Mouse (Mus musculus) C2C12 (cell line): ENCODE data around the gene Sppl3.

Experiments used
- CEBPB ChIP-seq: IDR thresholded peaks from one replicate; pipeline ENCODE4 v1.6.1; 2011; ENCODE audit warnings: low read depth, mild to moderate bottlenecking, control low read depth, moderate library complexity
- CTCF ChIP-seq: IDR thresholded peaks from one replicate; pipeline ENCODE4 v1.5.1; 2011; ENCODE audit not compliant: control insufficient read depth, insufficient read depth, insufficient read length
- MAX ChIP-seq: IDR thresholded peaks from one replicate; pipeline ENCODE4 v1.6.1; 2011; ENCODE audit warnings: mild to moderate bottlenecking, control low read depth
- MYOD1 ChIP-seq: IDR thresholded peaks from one replicate; pipeline ENCODE4 v1.6.1; 2011; ENCODE audit warnings: low read depth; ENCODE audit not compliant: control insufficient read depth, insufficient read length
- MYOG ChIP-seq: IDR thresholded peaks from one replicate; pipeline ENCODE4 v1.6.1; 2011; ENCODE audit not compliant: control insufficient read depth, insufficient read length; ENCODE audit errors: extremely low read depth
- USF1 ChIP-seq: IDR thresholded peaks from one replicate; pipeline ENCODE4 v1.6.1; 2011; ENCODE audit warnings: low read depth, mild to moderate bottlenecking, control low read depth, moderate library complexity

DNA sequence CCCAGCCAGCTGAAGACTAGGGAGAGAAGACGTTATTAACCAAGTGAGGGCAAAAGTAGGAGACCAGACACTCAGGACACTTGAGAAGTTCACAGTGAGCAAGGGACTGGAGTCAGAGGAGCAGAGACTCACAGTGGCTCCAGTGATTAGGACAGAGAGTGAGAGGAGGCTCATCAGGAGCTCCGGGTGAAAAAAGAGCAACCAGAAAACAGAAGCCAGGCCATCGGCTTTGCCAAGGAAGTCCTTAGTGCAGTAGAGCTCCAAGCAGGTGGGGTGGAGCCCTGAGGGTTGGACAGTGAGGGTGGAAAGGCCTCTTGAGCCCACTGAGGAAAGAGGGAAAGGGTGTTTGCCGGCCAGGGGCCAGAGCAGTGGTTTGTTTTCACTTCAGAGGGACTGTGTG, 7.9 kb downstream of the Sppl3 start:
- TF ChIP-seq CTCF, result no peak
- TF ChIP-seq MAX, result no peak
- TF ChIP-seq USF1, result no peak
- no peak for TF ChIP-seq MYOG
- TF ChIP-seq CEBPB, result no peak
- no peak for TF ChIP-seq MYOD1
